Mouse (Mus musculus): ENCODE results near the gene Osbp.

DNA sequence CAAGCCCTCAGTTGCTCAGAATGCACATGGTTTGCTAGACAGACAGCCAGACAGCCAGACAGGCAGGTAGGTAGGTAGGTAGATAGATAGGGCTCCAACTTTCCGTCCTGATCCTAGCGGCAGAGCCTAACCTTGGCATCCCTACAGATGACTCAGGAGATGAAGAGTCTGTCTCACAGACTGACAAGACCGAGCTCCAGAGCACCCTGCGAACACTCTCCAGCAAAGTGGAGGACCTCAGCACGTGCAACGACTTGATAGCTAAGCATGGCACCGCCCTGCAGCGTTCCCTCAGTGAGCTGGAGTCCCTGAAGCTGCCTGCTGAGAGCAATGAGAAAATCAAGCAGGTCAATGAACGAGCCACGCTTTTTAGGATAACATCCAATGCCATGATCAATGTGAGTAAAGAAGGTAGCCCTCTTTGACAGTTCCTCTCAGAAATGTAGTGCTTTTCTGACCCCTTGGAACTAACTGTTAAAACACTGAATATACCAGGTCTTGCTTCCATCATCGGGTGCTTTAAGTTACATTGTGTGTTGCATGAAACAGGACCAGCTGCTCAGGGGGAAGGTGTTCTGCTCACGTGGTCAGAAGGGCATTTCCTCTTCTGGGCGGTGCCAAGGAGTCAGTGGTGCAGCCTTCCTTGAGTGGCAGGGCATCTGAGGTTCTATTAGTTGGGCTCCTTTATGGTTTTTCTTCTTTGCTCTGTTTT lies 7.9 kb downstream of the Osbp start:
- TF ChIP-seq CTCF (IDR thresholded peaks at IDR 0.05; ENCODE audit: borderline replicate concordance, insufficient read depth, low read depth, low read length) = no peak
- TF ChIP-seq POLR2A (IDR thresholded peaks at IDR 0.05; ENCODE audit: borderline replicate concordance, insufficient read depth, low read length) = no peak
